Mouse (Mus musculus): ENCODE measurements around the gene Tab1. TPM values are rescaled to one million over a fixed set of nuclear protein-coding genes. Genes with fewer than 3 reads are reported as not detected.

Tab1 gene
- total RNA-seq, 2 experiments from 2014 or later, result 28.2 to 30.2 TPM

GRCm38 (mm10) chr15:80132452-80132851, 475 bp upstream of the Tab1 start:
- Histone ChIP-seq H3K4me3 (peak overlapping the region; percentile 93), H3K27ac (peak overlapping the region; percentile 99; the same call in 1 of the 2 replicates)
- no peak for TF ChIP-seq CTCF (conservative IDR thresholded peaks at IDR 0.05)
- no peak for DNase-seq (ENCODE audit: low spot score in 2 of 2)

GRCm38 (mm10) chr15:80133682-80134449, 939 bp downstream of the Tab1 start:
- no peak for TF ChIP-seq CTCF (conservative IDR thresholded peaks at IDR 0.05)
- DNase-seq (ENCODE audit: low spot score in 2 of 2), result no peak
- peak overlapping the region; percentile 93 for H3K4me3 ChIP-seq
- H3K27ac ChIP-seq, result peak overlapping the region; percentile 99

GRCm38 (mm10) chr15:80134450-80134847, 1.5 kb downstream of the Tab1 start:
- DNase-seq (ENCODE audit: low spot score in 2 of 2), result no peak
- H3K4me3 ChIP-seq, result peak overlapping the region; percentile 93
- no peak for TF ChIP-seq CTCF (conservative IDR thresholded peaks at IDR 0.05)
- H3K27ac ChIP-seq, result peak overlapping the region; percentile 99

GRCm38 (mm10) chr15:80135499-80135898, 2.6 kb downstream of the Tab1 start:
- no peak for DNase-seq (ENCODE audit: low spot score in 2 of 2)
- Histone ChIP-seq H3K27ac (no peak overlapping the region), H3K4me3 (no peak overlapping the region)
- no peak for TF ChIP-seq CTCF (conservative IDR thresholded peaks at IDR 0.05)

- no peak for DNase-seq (ENCODE audit: low spot score in 2 of 2)
- peak overlapping the region; percentile 84 for H3K27ac ChIP-seq
- no peak for TF ChIP-seq CTCF (conservative IDR thresholded peaks at IDR 0.05)
- H3K4me3 ChIP-seq, result no peak overlapping the region
Measured at GRCm38 (mm10) chr15:80136645-80137044, 3.7 kb downstream of the Tab1 start.

- H3K27ac ChIP-seq, result peak overlapping the region; percentile 84
- DNase-seq (ENCODE audit: low spot score in 2 of 2), result peak; percentile 39 to 69
- no peak overlapping the region for H3K4me3 ChIP-seq
- TF ChIP-seq CTCF (conservative IDR thresholded peaks at IDR 0.05), result peak; percentile 36; the same call in 1 of the 2 replicates
Measured at GRCm38 (mm10) chr15:80137945-80138791, 5.2 kb downstream of the Tab1 start.

- TF ChIP-seq CTCF (conservative IDR thresholded peaks at IDR 0.05), result no peak
- no peak for DNase-seq (ENCODE audit: low spot score in 2 of 2)
- Histone ChIP-seq H3K4me3 (no peak overlapping the region), H3K27ac (no peak overlapping the region)
Measured at GRCm38 (mm10) chr15:80140302-80140701, 7.4 kb downstream of the Tab1 start.

- DNase-seq (ENCODE audit: low spot score in 2 of 2), result no peak
- Histone ChIP-seq H3K27ac (no peak overlapping the region), H3K4me3 (no peak overlapping the region)
- no peak for TF ChIP-seq CTCF (conservative IDR thresholded peaks at IDR 0.05)
Measured at GRCm38 (mm10) chr15:80140878-80141277, 8.0 kb downstream of the Tab1 start.

GRCm38 (mm10) chr15:80142130-80142529, 9.2 kb downstream of the Tab1 start:
- TF ChIP-seq CTCF (conservative IDR thresholded peaks at IDR 0.05), result peak; percentile 63
- DNase-seq (ENCODE audit: low spot score in 2 of 2), result no peak
- Histone ChIP-seq H3K27ac (no peak overlapping the region), H3K4me3 (no peak overlapping the region)

GRCm38 (mm10) chr15:80143760-80144159, 10.8 kb downstream of the Tab1 start:
- no peak for DNase-seq (ENCODE audit: low spot score in 2 of 2)
- H3K27ac ChIP-seq, result no peak overlapping the region
- no peak overlapping the region for H3K4me3 ChIP-seq
- TF ChIP-seq CTCF (conservative IDR thresholded peaks at IDR 0.05), result no peak

- no peak for DNase-seq (ENCODE audit: low spot score in 2 of 2)
- TF ChIP-seq CTCF (conservative IDR thresholded peaks at IDR 0.05), result no peak
- Histone ChIP-seq H3K4me3 (no peak overlapping the region), H3K27ac (peak overlapping the region; percentile 2; the same call in 1 of the 2 replicates)
Measured at GRCm38 (mm10) chr15:80145397-80145796, 12.5 kb downstream of the Tab1 start.

GRCm38 (mm10) chr15:80146153-80146552, 13.2 kb downstream of the Tab1 start:
- no peak for TF ChIP-seq CTCF (conservative IDR thresholded peaks at IDR 0.05)
- no peak overlapping the region for H3K4me3 ChIP-seq
- H3K27ac ChIP-seq, result peak overlapping the region; percentile 2; the same call in 1 of the 2 replicates
- DNase-seq (ENCODE audit: low spot score in 2 of 2), result no peak

GRCm38 (mm10) chr15:80147090-80147489, 14.2 kb downstream of the Tab1 start:
- TF ChIP-seq CTCF (conservative IDR thresholded peaks at IDR 0.05), result no peak
- no peak overlapping the region for H3K27ac ChIP-seq
- no peak for DNase-seq (ENCODE audit: low spot score in 2 of 2)
- H3K4me3 ChIP-seq, result no peak overlapping the region
